Mouse (Mus musculus): ENCODE measurements around the gene Pdk2. TPM values are rescaled to one million over a fixed set of nuclear protein-coding genes. Genes with fewer than 3 reads are reported as not detected.
A peak's percentile ranks its signal among the peaks of the same experiment; 100 is the strongest.

The Pdk2 gene
- polyA plus RNA-seq, 1 experiment from 2014 or later, result 13.3 TPM

- Histone ChIP-seq H3K9ac (ENCODE audit: low read length) (peak overlapping the region; percentile 61), H3K4me3 (ENCODE audit: low read depth, low read length) (peak overlapping the region; percentile 11; the same call in 1 of the 2 replicates), H3K36me3 (ENCODE audit: control insufficient read depth, insufficient read depth, low read length) (no peaks in the 10 kb centered on the region), H3K4me1 (ENCODE audit: control insufficient read depth, insufficient read depth, low read length) (no peaks in the 10 kb centered on the region; the same call in 1 of the 2 replicates), H3K9me3 (ENCODE audit: control insufficient read depth, low read length) (no peaks in the 10 kb centered on the region), H3K27me3 (ENCODE audit: control insufficient read depth, insufficient read depth, low read length) (no peaks in the 10 kb centered on the region), H3K27ac (ENCODE audit: low read depth, low read length) (peak overlapping the region; percentile 69), H3K4me2 (peak overlapping the region; percentile 38)
- ATAC-seq (ENCODE audit: low FRiP score), result peak; percentile 77
- DNase-seq (ENCODE audit: low spot score, missing footprints), result no peak
- WGBS, result 52% methylated on average over 9 of the region's 9 CpGs
Measured at GRCm38 (mm10) chr11:94978178-94978915, 62.8 kb downstream of the Pdk2 start.

Other genes with a start within 250 kb of the Pdk2 start
- gene Col1a1, start 105.1 kb downstream of the Pdk2 start, polyA plus RNA-seq (2014; fragmentation: Nextera tagmentation; extraction: Ambion mirVana), result 128 and 136 TPM in 2 replicates
- gene Hils1, start 73.8 kb downstream of the Pdk2 start, polyA plus RNA-seq (2014; fragmentation: Nextera tagmentation; extraction: Ambion mirVana), result not detected in 2 replicates
- gene Sgca, start 65.0 kb downstream of the Pdk2 start, polyA plus RNA-seq (2014; fragmentation: Nextera tagmentation; extraction: Ambion mirVana), result not detected in 2 replicates
- gene Ppp1r9b, start 50.3 kb downstream of the Pdk2 start, polyA plus RNA-seq (2014; fragmentation: Nextera tagmentation; extraction: Ambion mirVana), result 10.5 and 12.4 TPM in 2 replicates
- gene Samd14, start 31.5 kb downstream of the Pdk2 start, polyA plus RNA-seq (2014; fragmentation: Nextera tagmentation; extraction: Ambion mirVana), result 47.3 and 47.8 TPM in 2 replicates
- gene Itga3, start 35.4 kb upstream of the Pdk2 start, polyA plus RNA-seq (2014; fragmentation: Nextera tagmentation; extraction: Ambion mirVana), result 2.9 and 3.0 TPM in 2 replicates
- gene Dlx3, start 78.8 kb upstream of the Pdk2 start, polyA plus RNA-seq (2014; fragmentation: Nextera tagmentation; extraction: Ambion mirVana), result 0.59 and 0.65 TPM in 2 replicates
- gene Dlx4, start 104.9 kb upstream of the Pdk2 start, polyA plus RNA-seq (2014; fragmentation: Nextera tagmentation; extraction: Ambion mirVana), result not detected in 2 replicates
- not detected in 2 replicates for gene Tac4, start 220.2 kb upstream of the Pdk2 start, polyA plus RNA-seq (2014; fragmentation: Nextera tagmentation; extraction: Ambion mirVana)